Mouse (Mus musculus) forebrain, embryonic 16.5 days (tissue): Measurements from ENCODE around the gene Adprhl1. TPM values are rescaled to one million over a fixed set of nuclear protein-coding genes. Genes with fewer than 3 reads are reported as not detected.

Source experiments
- ATAC-seq: fragments of 200-750 bp; cut with Nextera tagmentation; 2 replicates; pipeline ENCODE4 v1.8.0; 2017; ENCODE audit warnings: mild to moderate bottlenecking, moderate library complexity
- H3K27ac ChIP-seq: fragments of 300-500 bp; sonication (generic); 2 replicates; pipeline ENCODE4 v1.5.1; 2014; ENCODE audit warnings: low read length, control low read depth
- H3K27me3 ChIP-seq: fragments of 300-500 bp; sonication (generic); replicated peaks from 2 replicates; pipeline ENCODE4 v1.6.1; 2014; ENCODE audit warnings: low read length; ENCODE audit not compliant: control insufficient read depth, insufficient read depth
- H3K36me3 ChIP-seq: fragments of 300-500 bp; sonication (generic); 2 replicates; pipeline ENCODE4 v1.6.1; 2014; ENCODE audit not compliant: control insufficient read depth, insufficient read depth
- H3K4me1 ChIP-seq: fragments of 300-500 bp; sonication (generic); replicated peaks from 2 replicates; pipeline ENCODE4 v1.6.1; 2014; ENCODE audit warnings: low read length; ENCODE audit not compliant: control insufficient read depth, insufficient read depth
- H3K4me2 ChIP-seq: fragments of 300-500 bp; sonication (generic); 2 replicates; pipeline ENCODE4 v1.6.1; 2014; ENCODE audit warnings: mild to moderate bottlenecking, low read length, control low read depth
- H3K4me3 ChIP-seq: fragments of 300-500 bp; sonication (generic); replicated peaks from 2 replicates; pipeline ENCODE4 v1.5.1; 2014; ENCODE audit warnings: mild to moderate bottlenecking, low read length, control low read depth
- H3K9ac ChIP-seq: fragments of 300-500 bp; sonication (generic); replicated peaks from 2 replicates; pipeline ENCODE4 v1.6.1; 2014; ENCODE audit warnings: low read depth, low read length, control low read depth
- H3K9me3 ChIP-seq: fragments of 300-500 bp; sonication (generic); 2 replicates; pipeline ENCODE4 v1.6.1; 2016; ENCODE audit warnings: low read length; ENCODE audit not compliant: control insufficient read depth
- WGBS: fragments of 180-500 bp; shearing (Covaris S2); extraction: QIAGEN DNeasy Blood & Tissue Kit; methylation state at CpG from one replicate; pipeline ENCODE4 v1.1.7; 2014; 5-methylcytosine and 5-hydroxymethylcytosine counted together
- polyA plus RNA-seq: library from polyadenylated mRNA; unstranded; fragments of >200 nt; fragmentation: Nextera tagmentation; extraction: Ambion mirVana; gene quantifications from 2 replicates; pipeline ENCODE4 v1.2.1, GENCODE M21; 2015

Adprhl1 gene
- polyA plus RNA-seq, 1 experiment from 2014 or later = not detected

DNA sequence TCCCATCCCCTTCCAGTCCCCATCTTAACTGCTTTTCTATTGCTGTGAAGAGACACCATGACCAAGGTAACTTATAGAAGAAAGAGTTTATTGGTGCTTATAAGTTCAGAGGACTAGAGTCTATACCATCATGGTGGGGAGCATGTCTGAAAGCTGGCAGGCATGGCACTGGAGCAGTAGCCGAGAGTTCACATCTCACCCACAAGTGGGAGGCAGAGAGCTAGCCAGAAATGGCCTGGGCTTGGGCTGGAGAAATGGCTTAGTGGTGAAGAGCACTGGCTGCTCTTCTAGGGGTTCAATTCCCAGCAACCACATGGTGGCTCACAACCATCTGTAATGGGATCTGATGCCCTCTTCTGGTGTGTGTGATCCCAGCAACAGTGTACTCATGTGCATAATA lies 50.5 kb downstream of the Adprhl1 start:
- H3K36me3 ChIP-seq = no peaks in the 10 kb centered on the region
- no peak overlapping the region for H3K27ac ChIP-seq
- H3K4me3 ChIP-seq = no peak overlapping the region
- no peak overlapping the region for H3K9ac ChIP-seq
- no peak for ATAC-seq
- peaks cover 23% of the 10 kb centered on the region for H3K27me3 ChIP-seq
- H3K4me1 ChIP-seq = peaks cover 13% of the 10 kb centered on the region
- no peaks in the 10 kb centered on the region for H3K9me3 ChIP-seq
- 62% methylated on average over 1 of the region's 1 CpGs for WGBS
- H3K4me2 ChIP-seq = no peak overlapping the region

DNA sequence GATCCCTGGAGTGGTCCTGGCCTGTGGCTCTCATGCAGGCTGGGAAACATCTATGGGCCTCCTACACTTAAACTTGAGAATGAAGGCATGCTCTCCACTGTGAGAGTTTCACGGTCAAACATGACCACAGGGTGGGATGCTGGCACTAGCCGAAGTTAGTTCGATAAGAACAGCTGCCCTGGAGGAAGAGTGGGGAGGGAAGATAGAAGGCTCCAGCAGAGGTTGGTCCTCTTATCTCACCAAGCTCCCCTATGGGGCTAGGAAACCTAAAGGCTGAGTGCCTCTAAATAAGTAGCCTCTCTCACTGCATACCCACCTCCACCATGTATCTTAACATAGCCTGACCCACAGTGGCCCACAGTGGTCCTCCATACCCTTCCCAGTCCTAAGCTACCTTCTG lies 51.2 kb downstream of the Adprhl1 start:
- Histone ChIP-seq H3K4me3 (no peak overlapping the region), H3K4me2 (no peak overlapping the region), H3K4me1 (peaks cover 13% of the 10 kb centered on the region), H3K36me3 (no peaks in the 10 kb centered on the region), H3K9ac (no peak overlapping the region), H3K27me3 (peaks cover 23% of the 10 kb centered on the region), H3K9me3 (no peaks in the 10 kb centered on the region), H3K27ac (no peak overlapping the region)
- no peak for ATAC-seq
- WGBS = 93% methylated on average over 3 of the region's 3 CpGs

DNA sequence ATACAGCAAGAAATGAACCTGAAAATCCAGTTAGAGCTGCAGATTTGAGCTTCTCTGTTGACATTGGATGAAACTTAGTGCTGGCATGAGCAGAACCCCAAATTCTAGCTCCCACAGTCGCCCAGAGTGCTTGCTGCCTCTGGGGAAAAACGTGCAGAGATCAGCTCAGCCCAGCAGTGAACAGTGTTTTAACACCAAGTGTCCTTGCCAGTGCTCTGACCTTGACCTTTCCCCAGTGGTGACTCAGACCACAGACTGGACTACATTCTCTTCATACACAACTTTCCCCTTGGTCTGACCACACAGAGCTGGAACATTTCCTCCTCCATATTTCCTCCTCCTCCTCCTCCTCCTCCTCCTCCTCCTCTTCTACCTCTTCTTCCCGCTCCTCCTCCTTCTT lies 51.9 kb downstream of the Adprhl1 start:
- Histone ChIP-seq H3K4me3 (no peak overlapping the region), H3K4me2 (no peak overlapping the region), H3K9ac (no peak overlapping the region), H3K9me3 (no peaks in the 10 kb centered on the region), H3K27me3 (peaks cover 23% of the 10 kb centered on the region), H3K27ac (no peak overlapping the region), H3K4me1 (peaks cover 13% of the 10 kb centered on the region), H3K36me3 (no peaks in the 10 kb centered on the region)
- 62% methylated on average over 3 of the region's 3 CpGs for WGBS
- ATAC-seq = no peak

DNA sequence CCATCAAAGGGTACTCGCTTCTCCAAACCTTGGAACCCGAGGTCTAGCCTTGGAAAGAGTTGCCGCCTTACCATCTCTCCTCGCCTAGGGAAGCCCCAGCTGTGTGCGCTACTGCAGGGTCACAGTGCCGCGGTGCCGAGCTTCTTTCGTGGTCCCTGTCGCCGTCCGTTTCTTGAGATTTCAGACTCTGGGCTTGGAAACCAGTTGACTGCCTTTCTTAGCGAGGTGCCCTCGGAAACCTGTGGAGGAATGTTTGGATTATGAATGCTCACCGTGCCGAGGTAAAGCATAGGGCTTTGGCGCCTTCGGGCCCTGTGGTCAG lies 53.0 kb downstream of the Adprhl1 start:
- Histone ChIP-seq H3K36me3 (no peaks in the 10 kb centered on the region), H3K9me3 (no peaks in the 10 kb centered on the region), H3K4me2 (peak overlapping the region; percentile 81), H3K27me3 (peaks cover 23% of the 10 kb centered on the region), H3K4me1 (peaks cover 13% of the 10 kb centered on the region), H3K9ac (no peak overlapping the region), H3K27ac (no peak overlapping the region), H3K4me3 (peak overlapping the region; percentile 88)
- no peak for ATAC-seq
- WGBS = under 1% methylated on average over 18 of the region's 18 CpGs

DNA sequence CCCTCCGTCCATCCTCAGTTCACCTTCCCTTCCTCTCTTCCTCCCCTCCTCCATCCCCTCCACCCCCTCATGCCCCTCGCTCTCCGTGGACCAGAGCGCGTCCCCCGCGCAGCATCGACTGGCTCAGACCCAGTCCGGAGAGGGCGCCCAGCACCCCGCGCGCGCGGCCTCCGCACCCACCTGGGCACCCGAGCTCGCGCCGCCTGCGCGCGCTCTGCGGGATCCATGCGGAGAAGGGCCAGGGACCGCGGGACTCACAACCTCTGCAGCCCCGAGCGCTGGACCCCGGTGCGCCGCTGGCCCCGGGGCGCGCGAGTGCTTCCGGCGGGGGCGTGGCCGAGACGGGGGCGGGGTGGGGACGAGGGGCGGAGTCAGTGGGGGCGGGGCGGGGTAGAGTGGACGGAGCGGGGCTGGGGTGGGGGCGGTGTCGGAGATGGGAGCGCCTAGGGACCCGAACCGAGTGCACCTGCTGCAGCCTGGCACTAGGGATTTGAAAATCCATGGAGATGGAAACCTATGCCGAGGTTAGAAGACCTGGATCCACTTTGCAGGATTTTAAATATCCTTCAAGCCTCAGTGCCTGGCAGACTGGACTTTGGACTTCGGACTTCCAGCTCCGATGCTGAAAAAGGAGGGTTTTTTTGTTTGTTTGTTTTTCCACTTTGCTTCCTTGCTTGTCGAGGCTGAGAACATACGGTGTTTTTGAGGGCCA lies 53.5 kb downstream of the Adprhl1 start, which contains the start of gene Grtp1:
Grtp1 (minus strand) TSS at position 320 of the 712 bp plus-strand sequence.
- Histone ChIP-seq H3K9ac (peak within 1 kb of the TSS; percentile 83), H3K36me3 (no peaks in the 10 kb centered on the region), H3K4me1 (peaks cover 13% of the 10 kb centered on the region), H3K9me3 (no peaks in the 10 kb centered on the region), H3K27me3 (peaks cover 23% of the 10 kb centered on the region), H3K4me2 (peak within 1 kb of the TSS; percentile 81), H3K27ac (no peak within 1 kb of the TSS), H3K4me3 (peak within 1 kb of the TSS; percentile 88)
- under 1% methylated on average over 45 of the region's 58 CpGs for WGBS
- ATAC-seq = peak; percentile 71

DNA sequence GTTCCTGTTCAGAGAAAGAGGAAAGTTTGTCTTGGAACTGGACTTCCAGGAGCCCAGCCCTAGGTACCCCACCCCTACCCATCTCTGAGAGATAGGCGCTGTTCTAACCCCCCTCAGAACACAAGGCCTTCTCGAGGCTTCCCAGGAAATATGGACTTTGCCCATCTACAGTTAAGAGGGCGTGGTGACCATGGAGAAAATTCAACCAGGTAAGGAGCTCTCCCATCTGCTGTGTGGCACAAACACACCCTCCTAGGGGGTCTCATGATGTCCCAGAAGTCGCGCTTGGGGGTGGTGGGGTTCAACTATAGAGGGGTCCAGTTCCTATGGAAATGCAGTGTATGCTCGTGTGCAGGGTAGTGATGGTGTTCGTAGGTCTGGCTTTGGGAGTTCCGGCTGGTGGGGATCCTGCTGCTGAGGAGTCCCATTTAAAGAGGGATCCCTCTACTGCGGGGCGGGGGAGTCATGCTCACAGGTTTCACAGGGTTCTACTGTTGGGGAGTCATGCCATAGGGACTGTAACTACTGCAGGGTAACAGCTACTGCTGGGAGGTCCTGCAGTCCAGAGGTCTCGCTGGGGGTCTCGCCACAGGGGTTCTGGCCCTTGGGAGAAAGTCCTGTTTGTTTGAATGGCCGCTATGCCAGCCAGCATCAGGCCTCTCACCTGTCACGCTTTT lies 54.4 kb downstream of the Adprhl1 start:
- ATAC-seq = no peak
- peak overlapping the region; percentile 88 for H3K4me3 ChIP-seq

DNA sequence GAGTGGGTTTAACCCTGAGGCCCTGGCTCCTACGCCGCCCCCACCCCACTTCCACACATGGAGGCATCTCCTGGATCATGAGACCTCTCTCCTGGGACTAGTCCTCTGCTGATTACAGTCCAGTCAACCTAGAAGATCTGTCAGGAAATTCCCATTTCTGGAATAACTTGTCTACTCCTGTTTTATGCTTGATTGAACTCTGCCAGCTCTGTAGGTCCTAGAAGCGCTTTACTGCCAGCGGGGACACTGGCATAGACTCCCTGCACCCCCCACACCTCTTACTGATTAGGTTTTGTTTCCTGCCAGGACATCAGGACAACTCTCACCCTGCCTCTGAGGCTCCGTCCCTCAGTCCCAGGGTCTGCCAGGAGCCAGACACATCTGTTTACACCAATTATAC lies 56.5 kb downstream of the Adprhl1 start:
- no peaks in the 10 kb centered on the region for H3K9me3 ChIP-seq
- no peak overlapping the region for H3K9ac ChIP-seq
- peaks cover 16% of the 10 kb centered on the region for H3K27me3 ChIP-seq
- WGBS = 87% methylated on average over 5 of the region's 5 CpGs
- H3K4me2 ChIP-seq = no peak overlapping the region
- H3K36me3 ChIP-seq = no peaks in the 10 kb centered on the region
- H3K4me1 ChIP-seq = peaks cover 20% of the 10 kb centered on the region
- no peak overlapping the region for H3K4me3 ChIP-seq
- ATAC-seq = no peak
- H3K27ac ChIP-seq = no peak overlapping the region

More for the DNA sequence above, 54.4 kb downstream of the Adprhl1 start:
- Histone ChIP-seq H3K27me3 (peaks cover 23% of the 10 kb centered on the region), H3K36me3 (no peaks in the 10 kb centered on the region), H3K9me3 (no peaks in the 10 kb centered on the region), H3K27ac (no peak overlapping the region), H3K9ac (peak overlapping the region; percentile 83), H3K4me1 (peaks cover 18% of the 10 kb centered on the region), H3K4me2 (peak overlapping the region; percentile 81)
- 25% methylated on average over 14 of the region's 14 CpGs for WGBS

DNA sequence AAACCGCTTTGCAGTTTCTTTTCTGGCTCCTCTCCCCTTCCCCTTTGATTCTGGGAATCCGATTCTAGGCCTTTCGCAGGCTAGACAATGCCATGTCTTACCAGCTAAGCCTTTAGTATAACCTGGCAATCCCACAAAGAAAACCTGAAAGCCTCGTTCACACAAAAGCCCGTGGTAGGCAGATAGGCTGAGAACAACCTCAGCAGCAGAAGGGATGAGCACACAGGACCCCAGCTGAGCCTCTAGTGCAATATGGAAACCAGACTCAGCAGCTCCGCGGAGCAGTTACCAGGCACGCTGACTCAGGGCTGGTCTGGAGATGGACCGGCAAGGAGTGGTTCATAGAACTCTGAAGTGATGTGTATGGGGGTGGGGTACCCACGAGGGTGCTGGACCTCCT lies 59.1 kb downstream of the Adprhl1 start:
- no peaks in the 10 kb centered on the region for H3K9me3 ChIP-seq
- H3K4me3 ChIP-seq = no peak overlapping the region
- peak overlapping the region; percentile 67 for H3K27ac ChIP-seq
- no peaks in the 10 kb centered on the region for H3K36me3 ChIP-seq
- ATAC-seq = peak; percentile 55; the same call in 1 of the 2 replicates
- peak overlapping the region; percentile 13; the same call in 1 of the 2 replicates for H3K4me2 ChIP-seq
- H3K27me3 ChIP-seq = no peaks in the 10 kb centered on the region
- H3K9ac ChIP-seq = peak overlapping the region; percentile 39
- 7% methylated on average over 10 of the region's 10 CpGs for WGBS
- peaks cover 12% of the 10 kb centered on the region for H3K4me1 ChIP-seq

DNA sequence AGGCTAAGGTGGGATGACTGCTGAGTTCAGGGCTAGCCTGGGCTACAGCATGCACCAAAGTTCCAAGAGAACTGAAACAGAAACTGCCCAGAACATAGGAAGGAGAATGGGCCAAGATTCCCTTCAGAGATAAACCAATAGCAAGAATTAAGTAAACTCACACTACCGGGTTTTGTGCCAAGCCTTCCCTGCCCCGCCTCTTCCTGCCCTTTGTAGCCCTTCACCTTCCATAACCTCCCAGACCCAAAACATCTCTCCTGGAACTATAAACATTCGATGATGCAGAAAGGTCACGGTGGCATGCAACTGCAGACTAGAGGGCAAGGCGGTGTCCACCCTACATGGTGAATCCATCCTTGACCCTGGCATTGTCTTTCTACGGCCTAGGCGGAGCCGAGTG lies 63.7 kb downstream of the Adprhl1 start:
- Histone ChIP-seq H3K4me1 (peaks cover 8% of the 10 kb centered on the region; the same call in 1 of the 2 replicates), H3K9me3 (no peaks in the 10 kb centered on the region), H3K27ac (no peak overlapping the region), H3K36me3 (no peaks in the 10 kb centered on the region), H3K9ac (no peak overlapping the region), H3K4me3 (no peak overlapping the region), H3K27me3 (no peaks in the 10 kb centered on the region), H3K4me2 (no peak overlapping the region)
- WGBS = 96% methylated on average over 8 of the region's 8 CpGs
- ATAC-seq = no peak
